Mouse (Mus musculus) B cell, adult 2 months (primary cell): ENCODE results near the gene Qrich1.

Source experiments
- DNase-seq, 2 experiments: peaks; one replicate each; pipeline ENCODE4 v3.0.0; 2022

Qrich1 gene

GRCm38 (mm10) chr9:108516380-108517251 lies at the start of gene Qrich1:
TSS of gene Qrich1 (plus strand) at chr9:108516806.
- peak; percentile 90 to 91 for DNase-seq

GRCm38 (mm10) chr9:108469430-108469829 lies 47.2 kb upstream of the Qrich1 start:
- DNase-seq: no peak

GRCm38 (mm10) chr9:108469845-108470244 lies 46.8 kb upstream of the Qrich1 start:
- DNase-seq: no peak

GRCm38 (mm10) chr9:108474528-108474927 lies 42.1 kb upstream of the Qrich1 start:
- DNase-seq: no peak

GRCm38 (mm10) chr9:108478638-108479156 lies 37.9 kb upstream of the Qrich1 start:
- no peak for DNase-seq

GRCm38 (mm10) chr9:108479241-108479640 lies 37.4 kb upstream of the Qrich1 start:
- no peak for DNase-seq

GRCm38 (mm10) chr9:108479721-108480351 lies 36.8 kb upstream of the Qrich1 start, which contains the start of gene Lamb2:
TSS of gene Lamb2 (plus strand) at chr9:108479736.
- no peak for DNase-seq

GRCm38 (mm10) chr9:108480813-108481519 lies 35.6 kb upstream of the Qrich1 start:
- no peak for DNase-seq

- DNase-seq: no peak
Observed at GRCm38 (mm10) chr9:108481520-108482210, 34.9 kb upstream of the Qrich1 start.

GRCm38 (mm10) chr9:108483051-108483790 lies 33.4 kb upstream of the Qrich1 start:
- no peak for DNase-seq

GRCm38 (mm10) chr9:108484021-108484420 lies 32.6 kb upstream of the Qrich1 start:
- no peak for DNase-seq

GRCm38 (mm10) chr9:108485301-108485875 lies 31.2 kb upstream of the Qrich1 start:
- DNase-seq: no peak

- no peak for DNase-seq
Observed at GRCm38 (mm10) chr9:108486973-108487530, 29.6 kb upstream of the Qrich1 start.

- no peak for DNase-seq
Observed at GRCm38 (mm10) chr9:108488403-108488802, 28.2 kb upstream of the Qrich1 start.

- no peak for DNase-seq
Observed at GRCm38 (mm10) chr9:108489215-108489614, 27.4 kb upstream of the Qrich1 start.

GRCm38 (mm10) chr9:108489702-108490558 lies 26.7 kb upstream of the Qrich1 start:
- no peak for DNase-seq

GRCm38 (mm10) chr9:108490559-108491285 lies 25.9 kb upstream of the Qrich1 start, which contains the start of gene Usp19:
TSS of gene Usp19 (plus strand) at chr9:108490602.
- DNase-seq: peak; percentile 95

GRCm38 (mm10) chr9:108491286-108491580 lies 25.4 kb upstream of the Qrich1 start:
- no peak for DNase-seq

GRCm38 (mm10) chr9:108492043-108492750 lies 24.4 kb upstream of the Qrich1 start:
- no peak for DNase-seq
